Mouse (Mus musculus) embryonic facial prominence, embryonic 13.5 days (tissue): ENCODE data around the gene Ccn1. TPM values are rescaled to one million over a fixed set of nuclear protein-coding genes. Genes with fewer than 3 reads are reported as not detected.

ENCODE experiments used
- ATAC-seq: fragments of 200-750 bp; cut with Nextera tagmentation; 2 replicates; pipeline ENCODE4 v1.8.0; 2017; ENCODE audit warnings: low read depth; ENCODE audit not compliant: insufficient number of reproducible peaks, insufficient read depth, low FRiP score, low TSS enrichment
- H3K27ac ChIP-seq: fragments of 300-500 bp; sonication (generic); 2 replicates; pipeline ENCODE4 v1.5.1; 2015; ENCODE audit warnings: moderate library complexity, mild to moderate bottlenecking, inconsistent platforms
- H3K27me3 ChIP-seq: fragments of 300-500 bp; sonication (generic); 2 replicates; pipeline ENCODE4 v1.6.1; 2015; ENCODE audit warnings: mild to moderate bottlenecking, inconsistent platforms
- H3K36me3 ChIP-seq: fragments of 300-500 bp; sonication (generic); 2 replicates; pipeline ENCODE4 v1.6.1; 2015; ENCODE audit warnings: mild to moderate bottlenecking, inconsistent platforms
- H3K4me1 ChIP-seq: fragments of 300-500 bp; sonication (generic); 2 replicates; pipeline ENCODE4 v1.6.1; 2015; ENCODE audit warnings: inconsistent platforms
- H3K4me2 ChIP-seq: fragments of 300-500 bp; sonication (generic); 2 replicates; pipeline ENCODE4 v1.6.1; 2015; ENCODE audit warnings: moderate library complexity, mild to moderate bottlenecking, inconsistent platforms
- H3K4me3 ChIP-seq: fragments of 300-500 bp; sonication (generic); 2 replicates; pipeline ENCODE4 v1.5.1; 2015; ENCODE audit warnings: mild to moderate bottlenecking, inconsistent platforms
- H3K9ac ChIP-seq: fragments of 300-500 bp; sonication (generic); 2 replicates; pipeline ENCODE4 v1.6.1; 2015; ENCODE audit warnings: mild to moderate bottlenecking, inconsistent platforms
- H3K9me3 ChIP-seq: fragments of 300-500 bp; sonication (generic); 2 replicates; pipeline ENCODE4 v1.6.1; 2016; ENCODE audit warnings: inconsistent platforms
- WGBS: fragments of 180-500 bp; shearing (Covaris S2); methylation state at CpG from one replicate; pipeline ENCODE4 v1.1.7; 2015; ENCODE audit warnings: mixed read lengths; 5-methylcytosine and 5-hydroxymethylcytosine counted together
- polyA plus RNA-seq: library from polyadenylated mRNA; unstranded; fragments of >200 nt; fragmentation: Nextera tagmentation; extraction: Ambion mirVana; gene quantifications from 2 replicates; pipeline ENCODE4 v1.2.1, GENCODE M21; 2015

Gene Ccn1
- polyA plus RNA-seq, 1 experiment from 2014 or later = 50.3 TPM

DNA sequence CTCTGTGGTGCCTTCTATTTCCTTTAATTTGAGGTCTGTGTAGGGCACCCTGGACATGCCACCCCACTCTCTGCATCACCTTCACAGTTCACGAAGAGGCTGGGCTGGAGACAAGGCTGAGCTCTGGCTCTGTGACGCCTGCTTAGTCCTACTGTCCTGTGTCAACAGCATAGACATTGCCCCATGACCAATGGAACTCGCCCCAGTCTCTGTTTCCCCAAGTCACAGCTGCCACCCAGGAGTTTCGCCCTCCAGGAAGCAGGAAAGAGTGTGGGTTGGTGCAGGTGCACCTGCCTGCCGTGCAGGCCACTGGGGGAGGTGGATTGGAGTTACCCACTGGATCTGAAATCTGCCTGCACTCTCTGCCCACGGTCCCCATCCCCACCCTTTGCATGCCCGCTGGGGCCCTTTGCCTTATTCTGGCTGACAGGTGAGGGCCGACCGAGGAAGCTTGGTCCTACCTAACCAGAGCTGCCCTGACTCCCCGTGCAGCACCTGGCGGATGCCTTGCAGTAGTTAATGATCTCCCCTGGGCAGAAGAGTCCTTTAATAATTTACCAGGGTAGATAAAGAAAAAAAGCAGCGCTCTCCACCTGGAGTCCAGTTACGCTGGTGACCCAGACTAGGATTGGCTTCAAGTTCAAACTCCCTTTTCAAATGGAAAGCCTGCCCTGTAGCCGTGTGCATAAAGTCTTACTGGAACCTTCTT is 15.6 kb downstream of the Ccn1 start:
- peaks cover 24% of the 10 kb centered on the region for H3K4me1 ChIP-seq
- no peak overlapping the region for H3K4me2 ChIP-seq
- 0 out of 2 replicates have a peak, but pooled peaks cover 7% of the 10 kb centered on the region for H3K27me3 ChIP-seq
- WGBS = 76% methylated on average over 14 of the region's 14 CpGs
- no peaks in the 10 kb centered on the region for H3K36me3 ChIP-seq
- no peak for ATAC-seq
- no peak overlapping the region for H3K27ac ChIP-seq
- no peak overlapping the region for H3K4me3 ChIP-seq
- H3K9ac ChIP-seq = no peak overlapping the region
- no peaks in the 10 kb centered on the region for H3K9me3 ChIP-seq

GRCm38 (mm10) chr3:145632888-145633287 is 16.9 kb downstream of the Ccn1 start:
- Histone ChIP-seq H3K4me1 (peaks cover 18% of the 10 kb centered on the region), H3K4me2 (no peak overlapping the region), H3K9me3 (no peaks in the 10 kb centered on the region), H3K27me3 (0 out of 2 replicates have a peak, but pooled peaks cover under 1% of the 10 kb centered on the region), H3K9ac (no peak overlapping the region), H3K27ac (0 out of 2 replicates have a peak overlapping the region, but pooled peaks have one; percentile 7), H3K4me3 (no peak overlapping the region), H3K36me3 (no peaks in the 10 kb centered on the region)
- WGBS = 24% methylated on average over 6 of the region's 6 CpGs
- no peak for ATAC-seq

GRCm38 (mm10) chr3:145628643-145629042 is 21.1 kb downstream of the Ccn1 start:
- Histone ChIP-seq H3K36me3 (no peaks in the 10 kb centered on the region), H3K9ac (no peak overlapping the region), H3K27ac (no peak overlapping the region), H3K27me3 (no peaks in the 10 kb centered on the region), H3K4me2 (no peak overlapping the region), H3K4me1 (peaks cover 24% of the 10 kb centered on the region), H3K9me3 (no peaks in the 10 kb centered on the region), H3K4me3 (no peak overlapping the region)
- ATAC-seq = no peak
- WGBS = 82% methylated on average over 5 of the region's 5 CpGs

- ATAC-seq = no peak
- Histone ChIP-seq H3K9ac (no peak overlapping the region), H3K27me3 (no peaks in the 10 kb centered on the region), H3K4me2 (no peak overlapping the region), H3K4me3 (no peak overlapping the region), H3K4me1 (peaks cover 18% of the 10 kb centered on the region), H3K27ac (no peak overlapping the region), H3K9me3 (no peaks in the 10 kb centered on the region), H3K36me3 (no peaks in the 10 kb centered on the region)
- WGBS = 77% methylated on average over 3 of the region's 3 CpGs
Measured at GRCm38 (mm10) chr3:145627830-145628229, 22.0 kb downstream of the Ccn1 start.

- Histone ChIP-seq H3K4me1 (peaks cover 13% of the 10 kb centered on the region), H3K4me2 (no peak overlapping the region), H3K27ac (no peak overlapping the region), H3K9ac (no peak overlapping the region), H3K36me3 (no peaks in the 10 kb centered on the region), H3K27me3 (no peaks in the 10 kb centered on the region), H3K9me3 (no peaks in the 10 kb centered on the region), H3K4me3 (no peak overlapping the region)
- no peak for ATAC-seq
- WGBS = 91% methylated on average over 1 of the region's 1 CpGs
Measured at GRCm38 (mm10) chr3:145626063-145626462, 23.7 kb downstream of the Ccn1 start.

DNA sequence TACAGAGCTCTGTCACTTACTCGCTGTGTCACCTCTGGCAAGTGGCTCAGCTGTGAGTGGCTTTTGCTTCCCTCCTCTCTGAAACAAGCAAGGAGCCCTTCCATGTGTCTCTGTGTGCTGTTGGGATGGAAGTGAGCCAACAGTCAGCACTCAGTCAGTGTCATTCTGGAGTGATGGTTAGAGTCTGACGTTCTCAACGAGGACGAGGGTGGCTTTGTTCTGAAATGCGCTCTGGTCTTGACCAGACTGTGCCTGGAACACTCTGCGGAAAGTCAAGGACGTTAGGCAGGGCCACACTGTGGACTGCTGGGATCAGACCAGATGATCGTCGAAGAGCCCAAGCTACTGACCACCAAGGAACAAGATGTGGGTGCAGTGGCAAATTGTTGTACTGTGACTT is 24.2 kb downstream of the Ccn1 start:
- Histone ChIP-seq H3K36me3 (no peaks in the 10 kb centered on the region), H3K27ac (no peak overlapping the region; the same call in 1 of the 2 replicates), H3K9me3 (no peaks in the 10 kb centered on the region), H3K4me3 (no peak overlapping the region), H3K9ac (no peak overlapping the region), H3K4me1 (peaks cover 13% of the 10 kb centered on the region), H3K27me3 (no peaks in the 10 kb centered on the region), H3K4me2 (no peak overlapping the region)
- WGBS = 81% methylated on average over 9 of the region's 9 CpGs
- no peak for ATAC-seq

- Histone ChIP-seq H3K4me2 (no peak overlapping the region), H3K4me3 (no peak overlapping the region), H3K9me3 (no peaks in the 10 kb centered on the region), H3K36me3 (no peaks in the 10 kb centered on the region), H3K27ac (no peak overlapping the region), H3K27me3 (no peaks in the 10 kb centered on the region), H3K4me1 (peaks cover 16% of the 10 kb centered on the region), H3K9ac (no peak overlapping the region)
- ATAC-seq = no peak
- 76% methylated on average over 4 of the region's 4 CpGs for WGBS
Measured at GRCm38 (mm10) chr3:145624786-145625185, 25.0 kb downstream of the Ccn1 start.

- no peak for ATAC-seq
- Histone ChIP-seq H3K27me3 (no peaks in the 10 kb centered on the region), H3K4me2 (no peak overlapping the region), H3K27ac (no peak overlapping the region), H3K9me3 (no peaks in the 10 kb centered on the region), H3K4me3 (no peak overlapping the region), H3K4me1 (peaks cover 12% of the 10 kb centered on the region), H3K9ac (no peak overlapping the region), H3K36me3 (no peaks in the 10 kb centered on the region)
- 80% methylated on average over 12 of the region's 12 CpGs for WGBS
Measured at GRCm38 (mm10) chr3:145623047-145623446, 26.7 kb downstream of the Ccn1 start.

GRCm38 (mm10) chr3:145621209-145621608 is 28.6 kb downstream of the Ccn1 start:
- Histone ChIP-seq H3K9me3 (no peaks in the 10 kb centered on the region), H3K4me3 (no peak overlapping the region), H3K36me3 (no peaks in the 10 kb centered on the region), H3K4me1 (peaks cover 12% of the 10 kb centered on the region), H3K4me2 (no peak overlapping the region), H3K9ac (no peak overlapping the region), H3K27ac (no peak overlapping the region), H3K27me3 (no peaks in the 10 kb centered on the region)
- 81% methylated on average over 4 of the region's 4 CpGs for WGBS
- no peak for ATAC-seq

DNA sequence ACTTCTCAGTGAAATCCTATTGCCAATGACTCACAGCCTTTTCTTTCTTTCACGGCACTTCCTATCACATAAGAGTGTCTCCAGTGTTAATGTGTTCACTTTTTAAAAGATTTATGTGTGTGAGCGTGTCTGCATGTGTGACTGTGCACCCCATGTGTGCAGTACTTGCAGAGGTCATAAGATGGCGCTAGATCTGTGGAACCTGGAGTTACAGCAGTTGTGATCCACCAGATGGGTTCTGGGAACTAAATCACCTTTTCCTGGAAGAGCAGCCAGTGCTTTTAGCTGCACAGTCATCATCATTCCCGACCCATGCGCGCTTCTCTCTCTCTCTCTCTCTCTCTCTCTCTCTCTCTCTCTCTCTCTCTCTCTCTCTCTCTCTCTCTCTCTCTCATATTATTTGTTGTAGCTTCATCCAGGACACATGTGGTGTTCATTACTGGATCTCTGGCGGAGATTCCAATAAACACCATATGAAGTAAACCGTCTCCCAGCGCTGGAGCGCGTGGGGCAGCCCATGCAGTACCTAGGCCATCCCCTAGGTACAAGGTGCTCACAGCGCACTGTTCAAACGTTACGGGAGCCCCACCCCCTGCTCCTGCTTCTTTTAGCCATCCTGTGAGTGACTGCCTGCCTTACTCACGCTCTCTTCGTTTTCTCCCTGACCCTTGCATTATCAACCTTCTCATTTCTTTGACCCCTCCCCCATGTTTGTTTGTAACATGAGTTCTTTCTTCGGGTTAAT is 30.0 kb downstream of the Ccn1 start:
- H3K4me2 ChIP-seq = no peak overlapping the region
- H3K4me1 ChIP-seq = peaks cover 13% of the 10 kb centered on the region
- no peaks in the 10 kb centered on the region for H3K27me3 ChIP-seq
- WGBS = 75% methylated on average over 17 of the region's 17 CpGs
- no peak overlapping the region for H3K9ac ChIP-seq
- H3K9me3 ChIP-seq = no peaks in the 10 kb centered on the region
- no peak overlapping the region for H3K4me3 ChIP-seq
- H3K27ac ChIP-seq = no peak overlapping the region
- H3K36me3 ChIP-seq = no peaks in the 10 kb centered on the region
- no peak for ATAC-seq

DNA sequence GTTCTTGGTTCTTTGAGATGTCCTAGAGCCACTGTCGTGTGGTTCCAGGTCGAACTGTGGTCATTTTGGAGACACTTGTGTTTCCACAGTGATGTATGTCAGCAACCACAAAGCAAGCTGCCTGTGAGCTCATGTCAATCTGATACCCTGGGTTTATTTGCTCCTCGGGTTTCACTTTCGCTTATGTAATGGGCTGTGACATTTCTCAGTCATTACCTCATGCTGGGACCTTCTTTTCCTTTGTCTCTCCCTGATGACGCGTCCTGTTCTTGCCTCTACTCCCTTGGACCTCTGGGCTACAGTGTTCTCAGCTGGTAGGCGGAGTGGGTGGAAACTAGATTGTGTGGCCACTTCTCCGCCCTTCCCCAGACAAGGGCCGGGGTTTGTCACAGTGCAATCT is 31.5 kb downstream of the Ccn1 start:
- H3K4me1 ChIP-seq = peaks cover 23% of the 10 kb centered on the region
- H3K27me3 ChIP-seq = no peaks in the 10 kb centered on the region
- 70% methylated on average over 9 of the region's 9 CpGs for WGBS
- H3K36me3 ChIP-seq = no peaks in the 10 kb centered on the region
- H3K9ac ChIP-seq = no peak overlapping the region
- no peak for ATAC-seq
- no peak overlapping the region for H3K4me3 ChIP-seq
- no peak overlapping the region for H3K4me2 ChIP-seq
- H3K27ac ChIP-seq = no peak overlapping the region
- no peaks in the 10 kb centered on the region for H3K9me3 ChIP-seq
